Mouse (Mus musculus) T-helper 17 cell (primary cell): ENCODE measurements around the gene Nebl.

ENCODE experiments used
- in situ Hi-C, 2 experiments: fragments of 300-600 bp; cut with MboI, MseI; formaldehyde crosslinking; loops; 1 replicate in 1 of 2; 2 replicates in 1 of 2; pipeline ENCODE4 v1.15.1; 2025; ENCODE audit warnings: high pct_unique_total_duplicates in 2 of 2

Nebl gene

DNA sequence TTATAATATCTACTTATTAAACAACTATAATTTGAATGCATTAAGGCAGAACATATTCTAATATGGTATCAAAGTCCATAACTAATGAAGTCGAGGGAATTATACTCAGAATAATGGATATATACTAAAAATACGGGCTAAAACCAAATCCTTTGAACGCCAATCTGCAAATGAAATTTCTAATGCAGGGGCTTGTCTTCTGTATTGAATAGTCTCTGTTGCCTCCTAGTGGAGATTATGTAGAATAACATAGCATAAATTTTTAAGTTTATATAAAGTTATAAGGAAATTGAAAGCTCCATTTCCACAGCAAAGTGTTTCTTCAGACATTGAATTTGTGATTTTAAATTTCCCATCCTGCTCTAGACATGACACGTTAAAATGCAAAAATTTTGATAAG lies 315.9 kb downstream of the Nebl start:
- in situ Hi-C loops, result loop anchor here in 1 of 2 experiments (5.0 to 25.0 kb wide), 3 partner anchors 797 to 1053 kb away; no protein-coding TSS in a partner anchor

DNA sequence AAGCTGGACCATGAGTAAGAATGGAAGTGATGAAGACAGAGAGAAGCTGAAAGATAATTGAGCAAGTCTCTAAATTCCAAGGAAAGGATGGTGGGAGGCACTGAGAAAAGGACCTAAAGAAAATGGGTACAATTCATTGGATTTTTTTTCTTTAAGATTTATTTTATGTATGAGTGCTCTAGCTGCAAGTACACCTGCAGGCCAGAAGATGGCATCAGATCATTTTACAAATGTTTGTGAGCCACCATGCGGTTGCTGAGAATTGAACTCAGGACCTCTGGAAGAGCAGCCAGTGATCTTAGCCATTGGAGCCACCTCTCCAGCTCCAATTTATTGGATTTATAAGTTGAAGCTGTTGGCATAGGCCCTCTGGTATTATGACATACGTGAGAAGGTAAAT lies 316.9 kb downstream of the Nebl start:
- in situ Hi-C loops, result loop anchor here in 1 of 2 experiments (10.0 to 25.0 kb wide), 2 partner anchors 798 to 960 kb away; no protein-coding TSS in a partner anchor

DNA sequence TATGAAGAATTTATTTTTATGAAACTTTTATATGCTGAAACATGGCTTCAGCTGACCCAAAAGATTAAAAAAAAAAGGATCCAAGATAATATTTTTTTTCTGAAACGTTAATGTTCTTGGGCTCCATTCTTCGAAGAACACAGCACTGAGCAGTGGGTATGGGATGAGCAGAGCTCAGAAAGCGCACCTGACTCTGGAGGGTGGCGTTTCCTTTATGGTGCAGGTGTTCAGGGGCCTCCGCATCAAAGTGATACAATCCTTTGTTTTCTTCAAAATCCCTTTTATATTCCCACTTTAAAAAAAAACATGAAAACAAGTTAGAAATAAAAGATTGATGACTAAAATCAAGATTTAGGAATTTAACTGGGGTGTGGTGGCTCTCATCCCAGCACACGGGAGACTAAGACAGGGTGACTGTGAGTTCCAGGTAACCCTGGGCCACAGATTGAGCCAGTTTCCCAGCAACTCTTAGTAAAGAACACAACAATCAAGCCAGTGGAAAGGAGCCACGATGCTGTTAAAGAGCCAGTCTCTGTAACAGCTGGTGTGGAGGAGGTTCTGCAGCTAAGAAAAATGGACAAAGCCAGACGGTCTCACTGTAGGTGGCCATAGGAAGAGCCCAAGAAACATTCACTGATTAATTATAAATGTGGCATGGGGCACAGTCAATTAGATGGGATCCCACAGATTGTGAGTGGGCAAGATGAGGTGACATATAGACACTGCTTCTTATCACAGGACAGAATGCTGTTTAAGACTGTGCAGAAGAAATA lies 317.6 kb downstream of the Nebl start:
- in situ Hi-C loops, result loop anchor here in 1 of 2 experiments (10.0 to 25.0 kb wide), 2 partner anchors 799 to 959 kb away; no protein-coding TSS in a partner anchor

DNA sequence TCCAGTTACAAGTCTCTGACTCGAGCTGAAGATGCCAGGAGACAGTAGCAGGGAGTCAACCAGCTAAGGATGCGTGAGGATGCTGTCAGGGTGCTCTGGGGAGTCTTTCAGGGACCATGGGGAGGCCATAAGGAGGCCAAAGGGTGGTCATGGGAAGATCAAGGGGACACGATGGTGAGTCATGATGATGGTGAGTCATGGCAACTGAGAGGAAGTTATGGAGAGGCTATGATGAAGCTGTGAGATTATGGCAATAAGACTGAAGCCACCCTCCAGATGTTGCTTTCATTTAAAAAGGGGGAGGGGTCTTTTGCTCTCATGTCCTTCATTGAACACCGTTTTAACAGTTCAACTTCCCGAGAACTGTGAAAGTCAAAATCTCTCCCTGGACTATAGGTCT lies 322.0 kb downstream of the Nebl start:
- in situ Hi-C loops, result loop anchor here in 1 of 2 experiments (25.0 kb wide), 1 partner anchor 803 kb away; no protein-coding TSS in a partner anchor

DNA sequence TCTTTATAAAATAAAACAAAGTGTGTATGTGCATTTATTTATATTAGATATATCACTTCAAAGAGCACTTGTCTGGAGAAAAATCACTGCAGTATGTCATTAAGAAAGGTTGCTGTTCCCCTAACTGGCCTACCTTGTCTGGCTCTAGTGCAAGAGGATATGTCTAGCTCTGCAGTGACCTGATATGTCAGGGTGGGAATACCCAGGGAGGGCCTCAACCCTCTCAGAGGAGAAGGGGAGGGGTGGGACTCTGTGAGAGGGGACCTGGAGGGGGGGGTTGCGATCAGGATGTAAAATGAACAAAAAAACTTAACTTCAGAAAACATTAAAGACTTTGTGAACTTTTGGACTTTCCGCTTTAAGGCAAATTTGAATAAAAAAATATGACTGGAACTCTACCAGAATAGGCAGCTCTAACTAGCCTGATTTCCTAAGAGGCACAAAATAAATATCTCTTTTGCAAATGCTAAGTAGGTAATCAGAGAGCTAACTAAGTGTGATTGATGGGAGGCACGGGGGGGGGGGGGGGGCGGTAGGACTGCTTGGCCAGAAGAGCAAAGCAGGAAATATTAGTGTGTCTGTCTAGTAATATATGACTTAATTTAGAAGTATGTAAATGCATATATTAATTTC lies 325.2 kb downstream of the Nebl start:
- in situ Hi-C loops, result loop anchor here in 1 of 2 experiments (25.0 kb wide), 1 partner anchor 806 kb away; no protein-coding TSS in a partner anchor

DNA sequence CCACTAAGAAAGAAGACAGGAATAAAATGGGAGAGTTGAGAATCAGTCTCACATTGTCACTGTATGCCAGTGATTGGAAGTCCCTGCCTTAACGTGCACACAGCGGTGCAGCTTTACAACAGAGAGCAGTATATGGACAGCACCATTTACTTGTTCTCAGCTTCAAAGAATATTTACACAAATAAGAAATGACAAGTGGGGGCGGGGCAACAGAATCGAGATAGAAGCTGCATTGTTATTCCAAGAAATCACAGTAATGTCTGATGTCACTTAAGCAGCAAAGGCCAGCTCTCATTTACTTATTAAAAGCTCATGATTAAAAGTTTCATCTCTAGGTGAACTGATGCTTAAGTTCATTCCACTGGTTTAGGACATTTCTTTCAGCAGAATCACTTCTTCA lies 328.8 kb downstream of the Nebl start:
- in situ Hi-C loops, result loop anchor here in 1 of 2 experiments (25.0 kb wide), 1 partner anchor 810 kb away; no protein-coding TSS in a partner anchor

DNA sequence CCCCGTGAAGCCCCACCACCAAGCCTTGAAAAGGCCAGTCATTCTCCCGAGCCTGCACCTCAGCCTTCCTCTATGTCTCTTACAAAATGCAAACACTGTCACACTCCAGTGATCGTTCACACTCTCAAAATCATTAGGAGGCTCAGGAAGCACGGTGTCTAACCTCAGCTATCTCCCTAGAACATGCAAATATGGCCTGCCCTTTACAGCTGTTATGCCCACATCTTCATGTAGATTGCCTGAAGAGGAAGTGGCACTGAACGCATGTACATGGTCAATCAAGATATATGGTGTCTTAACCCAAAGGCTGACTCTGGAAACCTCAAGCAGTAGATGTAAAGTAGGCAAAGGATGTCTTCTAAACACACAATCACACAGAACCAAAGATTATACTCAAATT lies 335.0 kb downstream of the Nebl start:
- in situ Hi-C loops, result loop anchor here (5.0 to 25.0 kb wide), 2 partner anchors 959 to 1651 kb away; no protein-coding TSS in a partner anchor

DNA sequence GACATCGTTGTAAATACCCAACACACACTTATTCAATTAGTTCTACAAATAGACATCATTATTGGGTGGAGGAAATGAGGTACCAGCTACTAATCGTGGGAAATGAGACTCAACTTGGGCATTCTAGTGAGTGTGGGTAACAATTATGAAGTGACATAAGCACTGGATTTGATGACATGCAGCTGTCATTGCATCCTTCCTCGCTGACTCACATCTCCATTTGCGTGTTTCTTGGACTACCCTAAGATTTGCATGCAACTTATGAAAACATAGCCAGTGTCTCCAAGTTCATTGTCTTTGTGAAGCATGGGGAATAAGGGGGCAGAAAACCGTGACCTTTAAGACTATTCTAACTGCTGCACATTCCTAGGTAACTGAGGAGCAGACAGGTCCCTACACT lies 339.9 kb downstream of the Nebl start:
- in situ Hi-C loops, result loop anchor here in 1 of 2 experiments (25.0 kb wide), 1 partner anchor 954 kb away; no protein-coding TSS in a partner anchor

DNA sequence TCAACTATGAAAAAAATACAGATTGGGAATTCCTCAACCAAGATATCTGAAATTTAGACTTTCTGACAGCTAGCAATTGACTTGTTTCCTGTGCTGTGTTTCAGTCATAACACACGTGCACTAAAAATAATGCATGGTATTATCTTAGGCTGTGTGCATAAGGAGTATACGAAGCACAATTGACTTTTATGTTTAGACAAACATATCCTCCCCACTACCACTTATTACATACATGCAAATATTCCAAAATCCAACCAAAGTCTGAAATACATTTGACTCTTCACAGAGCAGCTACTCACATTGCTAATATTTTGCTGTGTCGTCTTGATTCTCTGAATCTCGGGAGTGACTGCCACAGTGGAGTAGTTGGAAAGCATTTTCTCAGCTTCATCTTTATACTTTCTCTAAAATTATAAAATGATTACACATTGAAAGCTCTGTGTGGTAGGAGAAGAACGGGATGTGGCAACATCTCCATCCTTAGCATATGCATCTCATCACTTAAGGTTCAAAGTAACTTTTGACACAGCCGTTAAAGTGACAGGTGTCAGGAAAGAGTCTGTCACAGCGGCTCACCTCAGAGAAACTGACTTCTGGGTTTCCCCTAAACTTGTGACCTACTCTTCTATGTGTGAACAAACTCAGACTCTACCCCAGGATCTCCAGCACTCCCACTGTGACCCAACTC lies 340.6 kb downstream of the Nebl start:
- in situ Hi-C loops, result loop anchor here in 1 of 2 experiments (25.0 kb wide), 1 partner anchor 953 kb away; no protein-coding TSS in a partner anchor

DNA sequence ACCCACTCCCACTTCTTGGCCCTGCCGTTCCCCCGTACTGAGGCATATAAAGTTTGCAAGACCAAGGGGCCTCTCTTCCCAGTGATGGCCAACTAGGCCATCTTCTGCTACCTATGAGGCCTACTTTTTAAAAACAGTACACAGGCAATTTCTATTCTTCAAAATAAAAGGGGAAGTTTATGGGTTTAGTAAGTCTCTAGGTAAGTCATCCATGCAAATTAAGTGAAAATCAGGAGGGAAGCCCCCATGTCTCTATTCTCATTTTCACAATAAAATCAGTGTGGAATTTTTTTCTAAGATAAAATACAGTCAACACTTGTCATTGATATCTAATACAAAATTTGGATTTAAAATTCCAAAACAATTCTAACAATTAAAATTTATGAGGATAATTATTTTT lies 341.4 kb downstream of the Nebl start:
- in situ Hi-C loops, result loop anchor here in 1 of 2 experiments (25.0 kb wide), 1 partner anchor 953 kb away; no protein-coding TSS in a partner anchor

DNA sequence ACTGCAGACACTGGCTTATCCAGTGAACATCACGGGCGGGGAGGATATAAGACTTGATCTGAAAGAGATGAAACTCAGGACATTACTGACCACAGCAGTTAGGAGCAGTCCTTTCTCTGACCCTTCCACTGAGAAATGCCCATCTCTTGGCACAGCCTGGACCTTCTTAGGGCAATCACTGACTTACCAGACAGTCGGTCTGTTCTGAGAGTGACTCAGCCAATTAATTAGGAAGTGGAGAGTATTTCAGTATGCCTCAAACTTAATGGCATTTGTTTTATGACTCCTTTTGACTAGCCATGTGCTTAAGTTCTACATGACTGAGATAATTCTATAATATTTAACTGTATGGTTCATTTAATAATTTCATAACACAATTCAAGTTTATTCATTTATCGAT lies 341.9 kb downstream of the Nebl start:
- in situ Hi-C loops, result loop anchor here in 1 of 2 experiments (25.0 kb wide), 1 partner anchor 952 kb away; no protein-coding TSS in a partner anchor

DNA sequence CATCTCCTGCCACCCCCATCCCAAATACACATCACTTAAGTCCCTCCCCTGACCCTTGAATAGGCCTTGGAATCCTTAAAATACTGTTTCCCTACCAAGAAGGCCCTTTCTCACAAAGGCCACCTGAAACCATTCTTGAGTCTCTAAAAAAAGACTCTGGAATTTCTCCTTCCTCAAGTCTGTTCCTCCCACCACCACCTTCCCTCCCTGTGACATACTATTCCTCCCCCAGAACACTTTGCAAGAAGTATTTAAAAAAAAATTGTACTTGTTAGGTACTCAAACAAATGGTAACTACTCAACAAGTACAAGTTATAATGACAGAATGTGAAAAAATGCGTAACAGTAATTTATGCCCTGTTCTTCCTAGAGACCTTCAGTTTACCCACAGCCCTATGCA lies 349.0 kb downstream of the Nebl start:
- in situ Hi-C loops, result loop anchor here in 1 of 2 experiments (25.0 kb wide), 1 partner anchor 945 kb away; no protein-coding TSS in a partner anchor

DNA sequence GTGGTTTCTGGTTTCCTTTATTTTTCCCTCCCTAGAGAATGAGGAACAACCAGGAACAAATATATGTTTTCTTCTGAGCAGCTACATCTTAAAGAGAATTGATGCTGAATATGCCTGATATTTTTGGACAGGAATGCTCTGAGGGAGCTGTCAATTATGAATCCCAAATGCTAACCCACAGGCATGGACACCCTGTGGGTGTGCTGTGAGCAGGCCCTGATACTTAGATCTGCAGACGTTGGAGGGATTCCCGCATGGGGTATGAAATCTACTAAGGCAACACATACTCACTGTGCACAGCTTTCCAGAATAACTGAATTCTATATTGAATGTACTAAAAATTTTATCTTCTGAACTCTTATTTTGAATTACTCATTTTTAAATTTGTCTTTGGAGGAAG lies 355.3 kb downstream of the Nebl start:
- in situ Hi-C loops, result loop anchor here in 1 of 2 experiments (25.0 kb wide), 1 partner anchor 939 kb away; no protein-coding TSS in a partner anchor

DNA sequence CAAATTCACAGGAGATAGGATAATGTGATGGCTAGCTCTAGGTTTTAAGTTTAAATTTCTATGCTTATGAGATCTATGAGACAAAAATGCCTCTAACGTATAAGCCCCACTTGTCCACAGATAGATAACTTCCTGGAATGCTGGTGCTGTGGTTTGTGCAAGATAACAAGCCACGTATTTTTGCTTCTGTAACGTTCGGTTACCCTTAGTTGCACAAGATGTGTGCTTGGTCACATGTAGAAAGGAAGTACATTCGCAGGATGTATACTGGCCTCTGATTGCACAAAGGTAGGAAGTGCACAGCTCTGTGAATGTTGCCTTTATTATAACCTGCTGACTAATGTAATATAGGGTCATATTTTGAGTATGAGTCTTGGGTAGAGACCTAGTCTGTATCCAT lies 365.6 kb downstream of the Nebl start:
- in situ Hi-C loops, result no loop called here

DNA sequence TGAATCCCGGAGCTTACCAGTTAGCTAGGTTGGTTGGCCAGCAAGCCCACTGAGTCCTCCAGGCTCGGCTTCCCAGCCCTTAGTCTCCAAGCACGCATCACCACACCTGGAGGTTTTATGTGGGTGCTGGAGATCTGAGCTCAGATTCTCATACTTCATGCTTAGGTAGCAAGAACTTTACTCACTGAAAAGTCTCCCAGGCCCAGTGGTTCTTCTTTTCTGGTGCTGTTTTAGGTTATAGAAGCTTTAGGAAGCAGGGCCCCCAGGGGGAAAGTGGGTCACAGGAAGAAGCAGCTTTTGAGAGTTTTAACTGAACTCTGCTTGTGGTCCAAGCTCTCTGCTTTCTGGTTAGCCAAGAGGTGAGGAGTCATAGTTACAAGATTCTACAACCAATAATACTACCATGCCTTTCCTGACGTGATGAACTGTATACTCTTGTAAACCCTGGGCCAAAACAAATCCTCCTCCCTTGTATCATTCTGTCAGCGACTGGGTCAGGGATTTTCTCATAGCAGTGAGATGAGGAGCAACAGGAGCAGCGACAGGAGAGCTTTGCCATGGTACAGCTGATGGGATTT lies 366.2 kb downstream of the Nebl start:
- in situ Hi-C loops, result no loop called here

DNA sequence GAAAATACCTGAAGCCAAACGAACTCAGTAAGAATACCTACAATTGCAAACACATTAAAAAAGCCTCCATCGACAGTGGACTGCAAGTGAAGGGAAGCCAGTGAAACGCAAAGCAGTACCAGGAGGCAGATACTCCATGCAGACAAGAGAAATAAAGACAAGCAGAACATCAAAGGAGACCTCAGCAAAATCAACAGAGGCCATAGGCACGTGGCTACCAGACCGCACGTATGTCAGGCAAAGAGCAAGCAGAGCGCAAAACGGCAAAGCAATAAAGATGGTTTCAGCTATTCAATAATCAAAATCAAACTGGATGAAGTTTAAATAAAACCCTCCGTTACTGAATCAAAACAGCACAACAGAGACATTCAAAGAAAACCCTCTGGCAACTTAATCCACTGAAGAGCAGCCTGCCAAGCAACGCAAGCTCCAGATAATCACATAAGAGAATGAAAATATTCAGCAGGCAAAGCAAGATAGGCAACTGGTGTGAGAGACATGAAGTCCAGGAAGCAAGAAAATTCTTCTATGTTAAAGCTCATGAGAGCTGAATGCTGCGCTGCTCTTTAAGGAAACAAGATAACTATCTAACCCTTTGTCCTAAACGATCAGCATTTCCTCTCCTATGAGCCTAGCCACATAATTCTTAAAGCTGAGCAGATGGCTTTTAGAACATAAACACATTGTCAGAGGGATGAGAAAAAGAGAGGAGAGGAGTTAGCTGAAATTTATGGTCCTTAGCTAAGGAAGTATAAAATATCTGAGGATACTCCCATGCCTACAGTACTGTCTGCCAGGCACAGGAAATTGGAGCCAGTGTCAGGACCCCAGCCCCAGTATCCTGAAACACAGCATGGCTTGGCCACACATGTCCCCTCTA lies 367.7 kb downstream of the Nebl start:
- in situ Hi-C loops, result no loop called here

DNA sequence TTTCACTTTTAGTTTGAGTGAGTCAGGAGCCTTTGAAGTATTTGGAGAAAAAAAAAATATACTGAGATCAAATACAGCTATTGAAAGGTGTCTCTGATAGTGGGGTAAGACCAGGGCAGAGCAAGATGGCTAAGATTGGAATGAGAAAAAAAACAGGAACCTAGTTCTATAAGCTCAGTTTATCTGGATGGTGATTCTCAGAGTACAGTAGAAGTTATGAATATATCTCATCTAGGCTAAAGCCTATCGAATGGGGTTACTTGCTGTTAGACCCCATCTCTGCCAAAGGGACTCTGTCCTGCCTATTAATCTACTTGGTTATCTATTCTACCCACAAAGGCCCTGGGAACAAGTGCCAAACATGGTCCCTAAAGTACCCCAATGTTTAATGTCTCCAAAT lies 369.1 kb downstream of the Nebl start:
- in situ Hi-C loops, result no loop called here

DNA sequence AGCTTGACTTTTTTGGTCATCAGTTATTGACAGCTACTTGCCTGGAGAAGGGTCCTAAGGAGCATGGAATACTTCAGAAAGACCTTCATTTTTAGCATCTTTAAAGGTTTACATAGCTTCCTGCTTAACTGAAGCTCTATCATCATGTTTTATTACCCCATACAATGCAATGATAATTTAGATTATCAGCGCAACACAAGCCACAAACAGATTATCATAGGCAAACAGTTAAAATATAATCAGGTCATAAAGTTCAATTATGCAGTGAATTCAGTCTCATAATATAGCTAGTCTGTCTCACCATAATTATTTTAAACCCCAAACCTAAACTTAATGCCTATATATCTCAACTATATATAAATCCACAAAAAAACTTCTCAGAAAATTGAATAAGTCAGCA lies 386.6 kb downstream of the Nebl start:
- in situ Hi-C loops, result no loop called here

DNA sequence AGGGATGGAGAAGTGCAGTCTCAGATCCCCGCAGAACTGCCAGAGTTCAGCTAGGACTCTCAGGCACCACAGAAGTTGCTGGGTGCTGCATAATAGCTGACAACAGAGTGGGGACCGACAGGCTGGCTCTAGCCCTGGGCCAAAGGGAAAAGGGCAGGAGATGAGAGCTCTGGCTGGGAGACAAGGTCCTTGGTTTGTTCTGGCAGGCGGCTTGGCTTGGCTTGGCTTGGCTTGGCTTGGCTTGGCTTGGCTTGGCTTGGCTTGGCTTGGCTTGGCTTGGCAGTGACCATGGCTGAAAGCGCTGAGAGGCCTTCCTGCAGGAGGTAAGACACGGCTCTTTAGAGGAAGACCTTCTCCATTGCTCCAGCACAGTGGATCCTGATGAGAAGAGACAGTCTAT lies 395.8 kb downstream of the Nebl start:
- in situ Hi-C loops, result no loop called here

DNA sequence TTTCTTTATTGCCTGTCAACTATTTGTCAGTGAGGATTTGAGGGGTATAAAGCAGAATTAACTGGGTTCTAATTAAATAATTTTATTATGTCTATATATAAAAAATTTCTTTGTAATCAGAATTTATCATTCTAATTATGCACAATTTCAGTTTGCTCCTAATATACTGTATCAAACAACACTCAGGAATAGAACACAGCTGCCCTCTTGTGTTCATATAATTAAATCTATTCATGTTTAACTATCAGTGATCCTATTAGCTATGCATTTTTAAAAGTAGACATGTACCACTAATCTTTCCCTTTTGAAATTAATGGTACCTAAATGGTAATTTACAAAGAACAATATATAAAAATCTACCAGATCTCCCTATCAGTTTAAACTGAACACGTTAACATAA lies 404.7 kb downstream of the Nebl start:
- in situ Hi-C loops, result loop anchor here in 1 of 2 experiments (5.0 kb wide), 1 partner anchor 74 kb away; no protein-coding TSS in a partner anchor
